Mouse (Mus musculus): ENCODE results near the gene Cdx2.

The Cdx2 gene

GRCm38 (mm10) chr5:147292506-147293120 lies 14.5 kb downstream of the Cdx2 start:
- no peak for DNase-seq (ENCODE audit: low spot score)

- DNase-seq (ENCODE audit: low spot score), result no peak
Observed at GRCm38 (mm10) chr5:147291764-147292505, 15.1 kb downstream of the Cdx2 start.

DNA sequence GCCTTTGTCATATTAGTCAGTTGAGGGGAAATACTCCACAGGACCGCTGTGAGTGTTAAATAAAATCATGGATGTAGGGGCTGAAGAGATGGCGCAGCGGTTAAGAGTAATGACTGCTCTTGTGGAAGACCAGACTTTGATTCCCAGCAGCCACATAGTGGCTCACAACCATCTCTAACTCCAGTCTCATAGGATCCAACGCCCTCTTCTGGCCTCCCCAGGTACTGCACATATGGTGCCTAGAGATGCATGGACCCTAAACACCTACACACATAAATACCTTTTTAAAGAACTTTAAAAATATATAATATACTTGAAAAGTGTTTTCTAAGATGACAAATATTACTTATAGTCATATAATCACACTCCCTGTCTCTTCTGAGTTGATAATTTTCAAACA lies 22.7 kb downstream of the Cdx2 start:
- DNase-seq (ENCODE audit: low spot score), result no peak

GRCm38 (mm10) chr5:147277547-147277925 lies 29.5 kb downstream of the Cdx2 start:
- no peak for DNase-seq (ENCODE audit: low spot score)

- no peak for DNase-seq (ENCODE audit: low spot score)
Observed at GRCm38 (mm10) chr5:147276701-147277546, 30.1 kb downstream of the Cdx2 start.

- DNase-seq (ENCODE audit: low spot score), result no peak
Observed at GRCm38 (mm10) chr5:147275761-147276160, 31.3 kb downstream of the Cdx2 start.

- DNase-seq (ENCODE audit: low spot score), result no peak
Observed at GRCm38 (mm10) chr5:147274174-147275141, 32.6 kb downstream of the Cdx2 start.

- no peak for DNase-seq (ENCODE audit: low spot score)
Observed at GRCm38 (mm10) chr5:147272808-147273345, 34.2 kb downstream of the Cdx2 start.

- DNase-seq (ENCODE audit: low spot score), result no peak
Observed at GRCm38 (mm10) chr5:147272046-147272807, 34.8 kb downstream of the Cdx2 start.

DNA sequence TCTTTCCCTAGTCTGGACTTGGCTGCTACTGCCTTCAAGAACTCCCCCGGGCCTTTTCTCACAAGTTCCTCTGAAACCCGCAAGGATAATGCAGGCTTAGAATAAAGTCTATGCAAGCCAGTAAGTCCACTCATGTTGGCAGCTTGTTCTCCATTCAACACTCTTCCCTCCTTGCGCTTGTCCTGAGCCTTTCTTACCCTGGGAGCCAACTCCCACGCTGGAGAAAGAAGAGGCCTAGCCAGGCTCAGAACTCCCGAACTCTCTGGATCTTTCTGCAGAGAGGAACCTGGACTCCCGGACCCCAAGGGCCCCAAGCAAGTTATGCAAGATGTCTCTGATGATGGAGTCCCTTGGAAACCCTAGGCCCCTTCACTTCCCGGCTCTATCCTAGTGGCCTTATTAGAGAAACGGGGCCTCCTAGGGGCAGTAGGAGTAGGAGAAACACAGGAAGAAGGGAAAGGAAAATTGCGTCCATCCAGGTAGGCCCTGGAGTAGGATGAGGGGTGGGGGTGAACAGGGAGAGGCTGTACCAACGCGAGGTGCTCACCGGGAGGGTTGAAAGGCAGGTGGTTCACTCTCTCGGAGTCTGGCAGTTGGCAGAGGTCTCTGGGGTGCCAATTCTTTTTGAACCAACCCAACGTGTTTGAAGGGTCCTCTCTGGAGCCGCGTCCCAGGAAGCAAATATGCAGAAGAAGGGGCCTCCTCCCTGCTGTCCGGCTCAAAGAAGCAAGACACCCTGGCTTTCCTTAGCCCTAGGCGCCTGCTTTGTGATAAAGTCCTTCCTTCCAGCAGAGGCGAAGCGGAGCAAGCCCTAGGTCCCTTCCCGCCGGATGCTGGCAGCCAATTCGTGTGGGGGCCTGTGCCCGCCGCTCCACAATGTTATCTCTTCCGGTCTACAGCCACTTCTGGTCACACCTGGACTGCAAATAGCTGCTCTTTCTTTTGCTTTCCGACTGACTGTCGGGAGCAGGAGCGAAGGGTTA lies 36.1 kb downstream of the Cdx2 start:
- no peak for DNase-seq (ENCODE audit: low spot score)

- no peak for DNase-seq (ENCODE audit: low spot score)
Observed at GRCm38 (mm10) chr5:147269926-147270672, 37.0 kb downstream of the Cdx2 start, which contains the start of gene Pdx1. Pdx1 (plus strand) TSS chr5:147269959.

- no peak for DNase-seq (ENCODE audit: low spot score)
Observed at GRCm38 (mm10) chr5:147269371-147269770, 37.7 kb downstream of the Cdx2 start.

GRCm38 (mm10) chr5:147268728-147269127 lies 38.3 kb downstream of the Cdx2 start:
- no peak for DNase-seq (ENCODE audit: low spot score)

GRCm38 (mm10) chr5:147267434-147267833 lies 39.6 kb downstream of the Cdx2 start:
- no peak for DNase-seq (ENCODE audit: low spot score)

- no peak for DNase-seq (ENCODE audit: low spot score)
Observed at GRCm38 (mm10) chr5:147263945-147264344, 43.1 kb downstream of the Cdx2 start.

- DNase-seq (ENCODE audit: low spot score), result no peak
Observed at GRCm38 (mm10) chr5:147261899-147262541, 45.0 kb downstream of the Cdx2 start.

DNA sequence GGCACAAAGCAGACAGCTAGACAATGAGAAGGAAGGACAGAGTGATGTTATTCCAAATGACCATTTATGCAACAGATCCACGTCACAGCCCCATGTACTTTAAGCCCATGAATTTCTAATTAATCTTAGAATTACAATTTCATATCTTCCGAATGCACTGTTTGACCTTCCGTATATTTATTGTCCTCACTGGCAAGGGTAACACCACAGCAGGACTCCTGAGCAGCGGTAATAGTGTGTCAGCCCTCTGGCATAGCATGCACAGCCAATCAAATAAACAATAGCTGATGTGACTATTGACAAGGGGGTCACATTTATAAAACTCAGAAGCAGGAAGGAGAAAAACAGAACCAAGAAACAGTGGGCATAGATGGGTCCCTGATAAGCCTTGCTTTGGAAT lies 46.3 kb downstream of the Cdx2 start:
- no peak for DNase-seq (ENCODE audit: low spot score)

- no peak for DNase-seq (ENCODE audit: low spot score)
Observed at GRCm38 (mm10) chr5:147260189-147260588, 46.9 kb downstream of the Cdx2 start.
